Mouse (Mus musculus) lung, adult 2 months (tissue): ENCODE results near the gene Il17d.

Source experiments
- CTCF ChIP-seq: fragments of 200-500 bp; IDR thresholded peaks from 2 replicates; pipeline ENCODE4 v1.5.1; 2011; ENCODE audit warnings: mild to moderate bottlenecking, low read length, control low read depth; ENCODE audit not compliant: insufficient read depth
- POLR2A ChIP-seq: fragments of 200-500 bp; IDR thresholded peaks from 2 replicates; pipeline ENCODE4 v1.6.1; 2011; ENCODE audit warnings: low read depth, mild to moderate bottlenecking, control low read depth, low read length, borderline replicate concordance; ENCODE audit errors: extremely low read depth

DNA sequence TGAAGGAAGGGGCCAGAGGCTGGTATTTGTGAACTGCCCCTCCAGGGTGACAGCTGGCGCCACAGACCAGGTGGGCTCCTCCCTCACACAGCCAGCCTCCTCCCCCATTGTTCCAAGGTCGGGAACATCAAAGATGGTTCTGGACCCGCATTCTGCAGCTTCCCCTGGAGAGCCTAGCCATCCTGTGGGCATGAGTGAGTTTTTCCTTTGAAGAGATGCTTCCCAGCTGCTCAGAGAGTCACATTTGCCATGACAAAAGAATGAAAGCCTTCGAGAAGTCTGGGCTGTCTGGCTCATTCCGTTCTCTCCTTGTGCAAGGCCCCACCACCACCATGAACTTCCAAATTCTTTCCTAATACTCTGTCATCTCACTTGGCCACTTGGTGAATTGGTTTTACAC lies 9.8 kb downstream of the Il17d start:
- no peak for TF ChIP-seq CTCF
- no peak for TF ChIP-seq POLR2A
